Mouse (Mus musculus): Measurements from ENCODE around the gene Tmem41b. TPM values are rescaled to one million over a fixed set of nuclear protein-coding genes. Genes with fewer than 3 reads are reported as not detected.

Gene Tmem41b
- polyA plus RNA-seq, 1 experiment: not detected

DNA sequence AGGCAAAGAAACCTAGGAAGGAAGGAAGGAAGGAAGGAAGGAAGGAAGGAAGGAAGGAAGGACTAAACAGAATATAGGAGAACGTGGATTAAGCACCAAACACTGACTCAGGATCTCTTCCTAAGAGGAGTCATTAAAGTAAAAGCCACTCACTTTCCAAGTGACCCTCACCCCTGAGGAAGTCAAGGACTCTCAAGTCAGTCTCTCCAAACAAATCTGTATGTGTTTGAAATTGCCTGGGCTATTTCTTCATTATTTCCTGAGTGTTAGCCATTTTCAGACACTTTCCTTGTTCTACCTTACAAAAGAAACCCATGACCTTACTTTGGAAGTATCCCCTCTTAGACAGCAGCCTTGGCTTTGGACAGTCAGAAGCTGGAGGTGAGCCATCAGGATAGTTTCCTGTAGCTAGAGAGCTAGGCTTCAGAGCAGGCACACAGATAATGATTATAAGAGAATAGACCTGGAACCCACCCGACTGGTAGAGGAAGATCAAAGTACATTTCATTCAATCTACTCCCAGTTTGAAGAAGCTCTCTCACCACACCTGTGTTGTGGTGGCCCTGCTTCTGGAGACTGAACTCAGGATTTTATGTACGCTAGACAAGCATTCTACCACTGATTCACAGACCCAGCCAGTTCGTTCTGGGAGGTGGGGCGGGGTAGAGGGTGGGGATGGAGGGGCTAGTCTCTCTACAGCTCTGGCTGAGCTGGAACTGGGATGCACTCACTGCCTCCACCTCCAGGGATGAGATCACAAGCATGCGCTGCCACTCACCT, 31.9 kb downstream of the Tmem41b start:
- Histone ChIP-seq H3K4me3 (ENCODE audit: insufficient read depth, low read depth, low read length) (no peak overlapping the region), H3K27ac (ENCODE audit: insufficient read depth, low read depth, low read length) (no peak overlapping the region), H3K4me1 (ENCODE audit: control insufficient read depth, insufficient read depth, low read length) (peaks cover 13% of the 10 kb centered on the region)
- 51% methylated on average over 6 of the region's 6 CpGs for WGBS
- no peak for TF ChIP-seq POLR2A (IDR thresholded peaks at IDR 0.05; ENCODE audit: insufficient read depth, low read depth, low read length)
- TF ChIP-seq CTCF (IDR thresholded peaks at IDR 0.05; ENCODE audit: insufficient read depth, low read depth, low read length): no peak

- no peak for TF ChIP-seq CTCF (IDR thresholded peaks at IDR 0.05; ENCODE audit: insufficient read depth, low read depth, low read length)
- no peak for TF ChIP-seq POLR2A (IDR thresholded peaks at IDR 0.05; ENCODE audit: insufficient read depth, low read depth, low read length)
- Histone ChIP-seq H3K4me3 (ENCODE audit: insufficient read depth, low read depth, low read length) (no peak overlapping the region), H3K27ac (ENCODE audit: insufficient read depth, low read depth, low read length) (no peak overlapping the region), H3K4me1 (ENCODE audit: control insufficient read depth, insufficient read depth, low read length) (peaks cover 13% of the 10 kb centered on the region)
- 56% methylated on average over 4 of the region's 4 CpGs for WGBS
These were observed 35.4 kb downstream of the Tmem41b start for GRCm38 (mm10) chr7:109951297-109951696.

GRCm38 (mm10) chr7:109944421-109945034, 42.2 kb downstream of the Tmem41b start:
- H3K4me3 ChIP-seq (ENCODE audit: insufficient read depth, low read depth, low read length): no peak overlapping the region
- peaks cover 4% of the 10 kb centered on the region for H3K4me1 ChIP-seq (ENCODE audit: control insufficient read depth, insufficient read depth, low read length)
- WGBS: 46% methylated on average over 6 of the region's 6 CpGs
- TF ChIP-seq POLR2A (IDR thresholded peaks at IDR 0.05; ENCODE audit: insufficient read depth, low read depth, low read length) (no peak), CTCF (IDR thresholded peaks at IDR 0.05; ENCODE audit: insufficient read depth, low read depth, low read length) (no peak)
- H3K27ac ChIP-seq (ENCODE audit: insufficient read depth, low read depth, low read length): no peak overlapping the region

DNA sequence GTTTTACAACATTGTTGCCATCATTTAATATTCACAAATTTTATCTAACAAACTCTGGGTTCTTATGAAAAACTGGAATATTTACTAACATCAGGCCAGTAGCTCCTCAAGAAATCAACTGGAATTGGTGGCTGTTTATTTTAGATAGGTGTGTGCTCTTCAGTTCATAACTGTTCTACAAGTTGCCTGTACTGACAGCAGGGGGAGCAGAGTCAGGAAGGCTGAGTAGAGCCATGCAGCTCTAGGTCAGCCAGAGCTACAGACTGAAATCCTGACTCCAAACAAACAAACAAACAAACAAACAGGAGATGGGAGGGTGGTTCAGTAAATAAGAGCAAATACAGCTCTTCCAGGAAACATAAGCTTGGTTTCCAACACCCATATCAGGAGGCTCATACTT, 57.1 kb downstream of the Tmem41b start:
- TF ChIP-seq POLR2A (IDR thresholded peaks at IDR 0.05; ENCODE audit: insufficient read depth, low read depth, low read length) (no peak), CTCF (IDR thresholded peaks at IDR 0.05; ENCODE audit: insufficient read depth, low read depth, low read length) (no peak)
- peaks cover 8% of the 10 kb centered on the region for H3K4me1 ChIP-seq (ENCODE audit: control insufficient read depth, insufficient read depth, low read length)
- H3K27ac ChIP-seq (ENCODE audit: insufficient read depth, low read depth, low read length): peak overlapping the region; percentile 82; the same call in 1 of the 2 replicates
- no peak overlapping the region for H3K4me3 ChIP-seq (ENCODE audit: insufficient read depth, low read depth, low read length)

GRCm38 (mm10) chr7:109928365-109928764, 58.4 kb downstream of the Tmem41b start:
- 52% methylated on average over 6 of the region's 6 CpGs for WGBS

DNA sequence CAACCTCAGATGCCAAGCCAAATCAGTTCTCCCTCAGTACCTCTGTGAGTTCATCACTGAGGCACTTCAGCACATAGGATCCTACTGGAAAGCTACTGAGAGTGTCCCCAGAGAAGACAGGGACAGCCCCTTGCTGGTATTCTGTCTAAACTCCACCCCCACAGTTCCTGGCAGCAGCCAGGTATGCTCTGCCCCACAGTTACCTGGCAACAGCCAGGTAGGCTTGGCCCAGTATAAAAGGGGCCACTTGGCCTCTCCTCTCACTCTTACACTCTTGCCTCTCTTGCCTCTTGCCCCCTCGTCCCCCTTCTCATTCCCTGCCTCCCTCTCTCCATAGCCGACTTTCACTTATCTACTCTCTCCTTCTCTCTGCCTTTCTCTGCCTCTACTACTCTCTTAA, 61.8 kb downstream of the Tmem41b start:
- 79% methylated on average over 2 of the region's 2 CpGs for WGBS
- Histone ChIP-seq H3K4me3 (ENCODE audit: insufficient read depth, low read depth, low read length) (no peak overlapping the region), H3K4me1 (ENCODE audit: control insufficient read depth, insufficient read depth, low read length) (peaks cover 8% of the 10 kb centered on the region), H3K27ac (ENCODE audit: insufficient read depth, low read depth, low read length) (peak overlapping the region; percentile 33; the same call in 1 of the 2 replicates)
- no peak for TF ChIP-seq POLR2A (IDR thresholded peaks at IDR 0.05; ENCODE audit: insufficient read depth, low read depth, low read length)
- no peak for TF ChIP-seq CTCF (IDR thresholded peaks at IDR 0.05; ENCODE audit: insufficient read depth, low read depth, low read length)

More at GRCm38 (mm10) chr7:109928365-109928764, 58.4 kb downstream of the Tmem41b start:
- peaks cover 8% of the 10 kb centered on the region for H3K4me1 ChIP-seq (ENCODE audit: control insufficient read depth, insufficient read depth, low read length)
- H3K4me3 ChIP-seq (ENCODE audit: insufficient read depth, low read depth, low read length): no peak overlapping the region
- TF ChIP-seq POLR2A (IDR thresholded peaks at IDR 0.05; ENCODE audit: insufficient read depth, low read depth, low read length) (no peak), CTCF (IDR thresholded peaks at IDR 0.05; ENCODE audit: insufficient read depth, low read depth, low read length) (no peak)
- peak overlapping the region; percentile 80 for H3K27ac ChIP-seq (ENCODE audit: insufficient read depth, low read depth, low read length)

- TF ChIP-seq POLR2A (IDR thresholded peaks at IDR 0.05; ENCODE audit: insufficient read depth, low read depth, low read length) (no peak), CTCF (IDR thresholded peaks at IDR 0.05; ENCODE audit: insufficient read depth, low read depth, low read length) (no peak)
- Histone ChIP-seq H3K4me1 (ENCODE audit: control insufficient read depth, insufficient read depth, low read length) (peaks cover 4% of the 10 kb centered on the region; the same call in 1 of the 2 replicates), H3K27ac (ENCODE audit: insufficient read depth, low read depth, low read length) (no peak overlapping the region), H3K4me3 (ENCODE audit: insufficient read depth, low read depth, low read length) (no peak overlapping the region)
- WGBS: 93% methylated on average over 4 of the region's 4 CpGs
These were observed 63.8 kb downstream of the Tmem41b start for GRCm38 (mm10) chr7:109922889-109923288.

Other genes with a start within 250 kb of the Tmem41b start
- gene Tmem9b, start 234.1 kb downstream of the Tmem41b start, polyA plus RNA-seq (2012; ENCODE audit: insufficient read depth, insufficient read length, low replicate concordance, missing spikeins): 349 TPM in 1 of 2 replicates, not detected in the other
- 285 TPM in 1 of 2 replicates, not detected in the other for gene Nrip3, start 204.9 kb downstream of the Tmem41b start, polyA plus RNA-seq (2012; ENCODE audit: insufficient read depth, insufficient read length, low replicate concordance, missing spikeins)
- gene Scube2, start 121.2 kb downstream of the Tmem41b start, polyA plus RNA-seq (2012; ENCODE audit: insufficient read depth, insufficient read length, low replicate concordance, missing spikeins): not detected in 2 replicates
- 223 TPM in 1 of 2 replicates, not detected in the other for gene Dennd5a, start 26.5 kb downstream of the Tmem41b start, polyA plus RNA-seq (2012; ENCODE audit: insufficient read depth, insufficient read length, low replicate concordance, missing spikeins)
- not detected in 2 replicates for gene Ipo7, start 31.3 kb upstream of the Tmem41b start, polyA plus RNA-seq (2012; ENCODE audit: insufficient read depth, insufficient read length, low replicate concordance, missing spikeins)
- gene Zfp143, start 74.3 kb upstream of the Tmem41b start, polyA plus RNA-seq (2012; ENCODE audit: insufficient read depth, insufficient read length, low replicate concordance, missing spikeins): not detected in 2 replicates
- not detected in 2 replicates for gene Wee1, start 135.1 kb upstream of the Tmem41b start, polyA plus RNA-seq (2012; ENCODE audit: insufficient read depth, insufficient read length, low replicate concordance, missing spikeins)
- gene Swap70, start 234.8 kb upstream of the Tmem41b start, polyA plus RNA-seq (2012; ENCODE audit: insufficient read depth, insufficient read length, low replicate concordance, missing spikeins): not detected in 2 replicates